Mouse (Mus musculus) yolk sac, embryonic 10.5 days (tissue): ENCODE results near the gene 4931406C07Rik.

ENCODE experiments used
- DNase-seq: peaks from one replicate; pipeline ENCODE4 v3.0.0-alpha.2; 2017; ENCODE audit warnings: low spot score

The 4931406C07Rik gene

GRCm38 (mm10) chr9:15238297-15238990, 67.8 kb downstream of the 4931406C07Rik start:
- DNase-seq: no peak

- no peak for DNase-seq
These were observed 68.5 kb downstream of the 4931406C07Rik start for GRCm38 (mm10) chr9:15237516-15238296.

- no peak for DNase-seq
These were observed 70.3 kb downstream of the 4931406C07Rik start for GRCm38 (mm10) chr9:15235986-15236385.

GRCm38 (mm10) chr9:15233604-15234003, 72.6 kb downstream of the 4931406C07Rik start:
- no peak for DNase-seq
